Mouse (Mus musculus) adrenal gland, adult (tissue): ENCODE results near the gene Cdh10.

Experiments
- DNase-seq, 2 experiments: peaks; one replicate each; pipeline ENCODE4 v3.0.0; 2022 to 2023; ENCODE audit warnings: low spot score in 1 of 2; ENCODE audit not compliant: inconsistent age in 2 of 2

Gene Cdh10

GRCm38 (mm10) chr15:18952266-18952665, 133.5 kb downstream of the Cdh10 start:
- DNase-seq, result no peak

- no peak for DNase-seq
Measured at GRCm38 (mm10) chr15:18975041-18975440, 156.3 kb downstream of the Cdh10 start.

GRCm38 (mm10) chr15:18984891-18985290, 166.1 kb downstream of the Cdh10 start:
- DNase-seq, result no peak

- no peak for DNase-seq
Measured at GRCm38 (mm10) chr15:18987671-18988070, 168.9 kb downstream of the Cdh10 start.

- no peak for DNase-seq
Measured at GRCm38 (mm10) chr15:18993512-18993911, 174.8 kb downstream of the Cdh10 start.

GRCm38 (mm10) chr15:18994294-18994693, 175.5 kb downstream of the Cdh10 start:
- no peak for DNase-seq

GRCm38 (mm10) chr15:19010829-19011228, 192.1 kb downstream of the Cdh10 start:
- no peak for DNase-seq

- no peak for DNase-seq
Measured at GRCm38 (mm10) chr15:19032983-19033382, 214.2 kb downstream of the Cdh10 start.

GRCm38 (mm10) chr15:19040077-19040476, 221.3 kb downstream of the Cdh10 start:
- DNase-seq, result no peak
